Mouse (Mus musculus) retina, postnatal 1 day (tissue): ENCODE measurements around the gene Nt5c3b.

Source experiments
- DNase-seq: peaks from one replicate; pipeline ENCODE4 v3.0.0-alpha.2; 2012

Gene Nt5c3b

DNA sequence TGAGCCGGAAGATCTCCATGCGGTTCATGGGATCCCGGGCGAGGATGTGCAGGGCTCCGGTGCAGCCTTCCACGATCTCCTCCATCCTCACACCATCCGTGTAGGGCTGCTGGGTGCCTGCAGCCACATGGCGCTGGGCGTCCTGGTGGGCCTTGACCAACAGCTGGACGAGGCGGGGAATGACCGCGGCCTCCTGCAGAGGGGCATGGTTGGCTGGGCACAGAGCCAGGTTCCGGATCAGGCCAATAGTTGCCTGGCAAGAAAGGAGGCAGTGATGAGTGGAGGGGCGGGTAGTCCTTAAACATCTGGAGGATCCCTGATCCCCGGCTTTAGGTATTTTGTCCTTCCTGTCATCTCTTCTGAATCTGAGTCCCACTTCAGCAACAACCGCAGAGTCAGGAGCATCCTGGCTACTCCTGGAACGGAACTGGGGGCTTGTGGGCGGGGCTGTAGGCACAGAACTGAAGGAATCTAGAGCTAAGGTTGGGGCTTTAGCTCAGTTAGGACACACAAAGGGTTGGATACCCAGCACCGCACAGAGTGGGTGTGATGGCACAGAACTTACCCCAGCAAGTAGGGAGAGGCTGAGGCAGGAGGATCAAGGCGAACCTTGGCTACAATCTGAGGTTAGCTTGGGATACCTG, 64.7 kb downstream of the Nt5c3b start:
- DNase-seq = no peak

DNA sequence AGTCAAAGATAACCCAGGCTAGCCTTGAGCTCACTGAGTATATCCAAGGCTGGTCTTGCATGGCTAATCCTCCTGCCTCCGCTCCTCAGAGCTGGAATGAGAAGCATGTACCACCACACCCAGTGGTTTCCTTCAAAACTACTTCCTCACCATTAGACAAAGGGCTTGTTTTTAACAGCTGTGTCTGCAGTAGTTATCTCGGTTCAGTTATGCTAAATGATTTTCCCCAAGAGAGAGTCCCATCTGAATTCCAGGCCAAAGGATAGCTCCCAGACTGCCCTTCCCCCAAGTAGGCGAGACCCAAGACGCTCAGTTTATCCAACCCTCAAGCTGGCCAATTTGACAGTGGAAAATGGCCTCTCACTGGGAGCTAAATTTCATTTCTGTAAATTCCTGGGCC, 65.6 kb downstream of the Nt5c3b start:
- no peak for DNase-seq

DNA sequence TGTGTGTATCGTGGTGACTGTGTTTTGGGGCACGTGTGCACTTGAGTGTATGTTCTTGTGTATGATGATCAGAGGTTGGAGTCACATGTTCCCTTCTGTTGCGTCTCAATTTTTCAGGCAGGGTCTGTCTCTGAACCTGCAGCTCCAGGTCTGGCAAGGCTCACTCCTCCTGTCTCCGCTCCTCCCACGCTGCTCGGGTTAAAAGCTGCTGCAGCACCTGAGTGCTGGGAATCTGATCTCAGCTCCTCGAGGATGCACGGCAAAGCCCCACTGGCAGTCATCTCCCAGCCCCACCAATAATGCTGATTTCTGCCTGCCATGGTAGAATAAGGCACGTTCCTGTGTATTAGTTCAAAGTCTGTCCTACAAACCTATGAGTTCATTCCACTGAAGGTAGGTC, 66.5 kb downstream of the Nt5c3b start:
- no peak for DNase-seq
